Mouse (Mus musculus): ENCODE data around the gene Wap. TPM values are rescaled to one million over a fixed set of nuclear protein-coding genes. Genes with fewer than 3 reads are reported as not detected.
A peak's percentile ranks its signal among the peaks of the same experiment; 100 is the strongest.

The Wap gene
- polyA plus RNA-seq (2016; fragmentation: Nextera tagmentation; extraction: Ambion mirVana) = not detected in 2 replicates

GRCm38 (mm10) chr11:6638537-6638936 is at the start of gene Wap:
Gene Wap (minus strand): TSS chr11:6638637.
- 90% methylated on average over 4 of the region's 4 CpGs for WGBS
- Histone ChIP-seq H3K4me3 (no peak within 1 kb of the TSS), H3K4me1 (no peaks in the 10 kb centered on the region), H3K9ac (no peak within 1 kb of the TSS), H3K36me3 (no peaks in the 10 kb centered on the region), H3K4me2 (replicated peaks) (no peak within 1 kb of the TSS), H3K27ac (no peak within 1 kb of the TSS), H3K27me3 (no peaks in the 10 kb centered on the region), H3K9me3 (replicated peaks) (no peaks in the 10 kb centered on the region)
- ATAC-seq (ENCODE audit: low FRiP score) = no peak

GRCm38 (mm10) chr11:6684741-6685140 is 46.3 kb upstream of the Wap start:
- H3K4me1 ChIP-seq = peaks cover 8% of the 10 kb centered on the region
- no peak overlapping the region for H3K4me3 ChIP-seq
- no peak overlapping the region for H3K27ac ChIP-seq
- no peaks in the 10 kb centered on the region for H3K36me3 ChIP-seq
- ATAC-seq (ENCODE audit: low FRiP score) = no peak
- H3K4me2 ChIP-seq (replicated peaks) = no peak overlapping the region
- WGBS = 46% methylated on average over 3 of the region's 3 CpGs
- no peaks in the 10 kb centered on the region for H3K27me3 ChIP-seq
- H3K9me3 ChIP-seq (replicated peaks) = no peaks in the 10 kb centered on the region
- no peak overlapping the region for H3K9ac ChIP-seq

GRCm38 (mm10) chr11:6680397-6680818 is 42.0 kb upstream of the Wap start:
- Histone ChIP-seq H3K4me1 (peaks cover 9% of the 10 kb centered on the region), H3K9ac (no peak overlapping the region), H3K4me3 (no peak overlapping the region), H3K27ac (no peak overlapping the region), H3K27me3 (no peaks in the 10 kb centered on the region), H3K9me3 (replicated peaks) (0 out of 2 replicates have a peak, but pooled peaks cover 3% of the 10 kb centered on the region), H3K36me3 (no peaks in the 10 kb centered on the region), H3K4me2 (replicated peaks) (no peak overlapping the region)
- WGBS = 23% methylated on average over 10 of the region's 10 CpGs
- ATAC-seq (ENCODE audit: low FRiP score) = peak; percentile 79

- Histone ChIP-seq H3K4me3 (no peak overlapping the region), H3K27me3 (no peaks in the 10 kb centered on the region), H3K36me3 (no peaks in the 10 kb centered on the region), H3K27ac (no peak overlapping the region), H3K4me1 (peaks cover 9% of the 10 kb centered on the region), H3K9ac (no peak overlapping the region), H3K4me2 (replicated peaks) (no peak overlapping the region), H3K9me3 (replicated peaks) (0 out of 2 replicates have a peak, but pooled peaks cover 3% of the 10 kb centered on the region)
- WGBS = 62% methylated on average over 16 of the region's 17 CpGs
- ATAC-seq (ENCODE audit: low FRiP score) = peak; percentile 33; the same call in 1 of the 2 replicates
Measured at GRCm38 (mm10) chr11:6679694-6680396, 41.4 kb upstream of the Wap start.

- Histone ChIP-seq H3K4me2 (replicated peaks) (no peak overlapping the region), H3K9me3 (replicated peaks) (0 out of 2 replicates have a peak, but pooled peaks cover 3% of the 10 kb centered on the region), H3K4me3 (no peak overlapping the region), H3K36me3 (no peaks in the 10 kb centered on the region), H3K9ac (no peak overlapping the region), H3K27ac (no peak overlapping the region), H3K27me3 (no peaks in the 10 kb centered on the region; the same call in none of the 2 replicates), H3K4me1 (peaks cover 9% of the 10 kb centered on the region)
- 18% methylated on average over 7 of the region's 7 CpGs for WGBS
- no peak for ATAC-seq (ENCODE audit: low FRiP score)
Measured at GRCm38 (mm10) chr11:6677530-6677929, 39.1 kb upstream of the Wap start.

- no peak overlapping the region for H3K4me3 ChIP-seq
- no peak overlapping the region for H3K27ac ChIP-seq
- peaks cover 3% of the 10 kb centered on the region for H3K27me3 ChIP-seq
- no peak overlapping the region for H3K9ac ChIP-seq
- no peak for ATAC-seq (ENCODE audit: low FRiP score)
- H3K9me3 ChIP-seq (replicated peaks) = 0 out of 2 replicates have a peak, but pooled peaks cover 3% of the 10 kb centered on the region
- peaks cover 9% of the 10 kb centered on the region for H3K4me1 ChIP-seq
- 84% methylated on average over 9 of the region's 9 CpGs for WGBS
- H3K36me3 ChIP-seq = no peaks in the 10 kb centered on the region
- no peak overlapping the region for H3K4me2 ChIP-seq (replicated peaks)
Measured at GRCm38 (mm10) chr11:6676641-6677040, 38.2 kb upstream of the Wap start.

GRCm38 (mm10) chr11:6675402-6675801 is 37.0 kb upstream of the Wap start:
- WGBS = 70% methylated on average over 7 of the region's 7 CpGs
- Histone ChIP-seq H3K36me3 (no peaks in the 10 kb centered on the region), H3K9me3 (replicated peaks) (0 out of 2 replicates have a peak, but pooled peaks cover 3% of the 10 kb centered on the region), H3K4me3 (no peak overlapping the region), H3K4me2 (replicated peaks) (no peak overlapping the region), H3K9ac (no peak overlapping the region), H3K27ac (no peak overlapping the region), H3K27me3 (peaks cover 9% of the 10 kb centered on the region), H3K4me1 (peaks cover 7% of the 10 kb centered on the region)
- ATAC-seq (ENCODE audit: low FRiP score) = no peak

- no peak overlapping the region for H3K9ac ChIP-seq
- no peak overlapping the region for H3K4me2 ChIP-seq (replicated peaks)
- H3K4me3 ChIP-seq = no peak overlapping the region
- ATAC-seq (ENCODE audit: low FRiP score) = no peak
- 0 out of 2 replicates have a peak, but pooled peaks cover 3% of the 10 kb centered on the region for H3K9me3 ChIP-seq (replicated peaks)
- 82% methylated on average over 9 of the region's 9 CpGs for WGBS
- 0 out of 2 replicates have a peak, but pooled peaks cover under 1% of the 10 kb centered on the region for H3K4me1 ChIP-seq
- H3K36me3 ChIP-seq = no peaks in the 10 kb centered on the region
- H3K27me3 ChIP-seq = peaks cover 9% of the 10 kb centered on the region
- no peak overlapping the region for H3K27ac ChIP-seq
Measured at GRCm38 (mm10) chr11:6674701-6675100, 36.3 kb upstream of the Wap start.

GRCm38 (mm10) chr11:6670826-6671225 is 32.4 kb upstream of the Wap start:
- no peak for ATAC-seq (ENCODE audit: low FRiP score)
- Histone ChIP-seq H3K27ac (no peak overlapping the region), H3K4me3 (no peak overlapping the region), H3K27me3 (peaks cover 9% of the 10 kb centered on the region), H3K9ac (no peak overlapping the region), H3K36me3 (no peaks in the 10 kb centered on the region), H3K9me3 (replicated peaks) (no peaks in the 10 kb centered on the region), H3K4me1 (no peaks in the 10 kb centered on the region), H3K4me2 (replicated peaks) (no peak overlapping the region)
- 89% methylated on average over 4 of the region's 4 CpGs for WGBS

GRCm38 (mm10) chr11:6670044-6670443 is 31.6 kb upstream of the Wap start:
- no peak overlapping the region for H3K4me3 ChIP-seq
- H3K36me3 ChIP-seq = no peaks in the 10 kb centered on the region
- no peak overlapping the region for H3K27ac ChIP-seq
- H3K27me3 ChIP-seq = peaks cover 9% of the 10 kb centered on the region
- no peak overlapping the region for H3K9ac ChIP-seq
- no peaks in the 10 kb centered on the region for H3K4me1 ChIP-seq
- no peaks in the 10 kb centered on the region for H3K9me3 ChIP-seq (replicated peaks)
- no peak for ATAC-seq (ENCODE audit: low FRiP score)
- 32% methylated on average over 2 of the region's 2 CpGs for WGBS
- H3K4me2 ChIP-seq (replicated peaks) = no peak overlapping the region

- H3K4me2 ChIP-seq (replicated peaks) = no peak overlapping the region
- 20% methylated on average over 9 of the region's 9 CpGs for WGBS
- no peak overlapping the region for H3K4me3 ChIP-seq
- no peak overlapping the region for H3K9ac ChIP-seq
- H3K9me3 ChIP-seq (replicated peaks) = no peaks in the 10 kb centered on the region
- no peaks in the 10 kb centered on the region for H3K36me3 ChIP-seq
- H3K4me1 ChIP-seq = no peaks in the 10 kb centered on the region
- H3K27me3 ChIP-seq = peaks cover 9% of the 10 kb centered on the region
- no peak for ATAC-seq (ENCODE audit: low FRiP score)
- H3K27ac ChIP-seq = no peak overlapping the region
Measured at GRCm38 (mm10) chr11:6669041-6669440, 30.6 kb upstream of the Wap start.

- WGBS = 90% methylated on average over 2 of the region's 2 CpGs
- Histone ChIP-seq H3K4me2 (replicated peaks) (no peak overlapping the region), H3K4me3 (no peak overlapping the region), H3K27me3 (peaks cover 6% of the 10 kb centered on the region; the same call in 1 of the 2 replicates), H3K27ac (no peak overlapping the region), H3K36me3 (no peaks in the 10 kb centered on the region), H3K4me1 (no peaks in the 10 kb centered on the region), H3K9me3 (replicated peaks) (no peaks in the 10 kb centered on the region), H3K9ac (no peak overlapping the region)
- no peak for ATAC-seq (ENCODE audit: low FRiP score)
Measured at GRCm38 (mm10) chr11:6666634-6667033, 28.2 kb upstream of the Wap start.

GRCm38 (mm10) chr11:6661206-6661605 is 22.8 kb upstream of the Wap start:
- H3K36me3 ChIP-seq = no peaks in the 10 kb centered on the region
- H3K4me3 ChIP-seq = no peak overlapping the region
- no peak overlapping the region for H3K9ac ChIP-seq
- ATAC-seq (ENCODE audit: low FRiP score) = no peak
- WGBS = 44% methylated on average over 14 of the region's 14 CpGs
- peaks cover 13% of the 10 kb centered on the region; the same call in 1 of the 2 replicates for H3K4me1 ChIP-seq
- no peak overlapping the region for H3K27ac ChIP-seq
- peaks cover 6% of the 10 kb centered on the region; the same call in 1 of the 2 replicates for H3K27me3 ChIP-seq
- H3K4me2 ChIP-seq (replicated peaks) = no peak overlapping the region
- no peaks in the 10 kb centered on the region for H3K9me3 ChIP-seq (replicated peaks)

Measured in hindbrain, embryonic 12.5 days (tissue).